Mouse (Mus musculus): ENCODE results near the gene Grin3b. TPM values are rescaled to one million over a fixed set of nuclear protein-coding genes. Genes with fewer than 3 reads are reported as not detected.
A peak's percentile ranks its signal among the peaks of the same experiment; 100 is the strongest.

The Grin3b gene
- polyA plus RNA-seq (2015; fragmentation: Nextera tagmentation; extraction: Ambion mirVana): 0.24 and 0.32 TPM in 2 replicates

GRCm38 (mm10) chr10:79970415-79971182 lies at the start of gene Grin3b:
Grin3b (plus strand) TSS chr10:79970715.
- DNase-seq (ENCODE audit: low spot score): no peak

GRCm38 (mm10) chr10:79920958-79921535 lies 49.5 kb upstream of the Grin3b start, which contains the start of gene R3hdm4:
R3hdm4 (minus strand) TSS chr10:79921208.
- peaks cover 35% of the 10 kb centered on the region for H3K27me3 ChIP-seq (replicated peaks; ENCODE audit: insufficient read depth, low read length)
- H3K4me3 ChIP-seq (ENCODE audit: low read depth, low read length): no peak within 1 kb of the TSS
- no peak within 1 kb of the TSS for H3K27ac ChIP-seq (ENCODE audit: low read length)
- no peaks in the 10 kb centered on the region for H3K9me3 ChIP-seq (ENCODE audit: low read length)
- no peak for TF ChIP-seq CTCF (IDR thresholded peaks at IDR 0.05)
- TF ChIP-seq EP300 (IDR thresholded peaks at IDR 0.05): no peak
- WGBS: 6% methylated on average over 27 of the region's 41 CpGs
- H3K4me2 ChIP-seq (replicated peaks; ENCODE audit: low read depth, low read length): peak within 1 kb of the TSS; percentile 27; the same call in 1 of the 2 replicates
- peaks cover 19% of the 10 kb centered on the region; the same call in 1 of the 2 replicates for H3K4me1 ChIP-seq (ENCODE audit: insufficient read depth, low read depth, low read length)
- no peak for DNase-seq (ENCODE audit: low spot score)
- ATAC-seq: no peak
- H3K36me3 ChIP-seq (ENCODE audit: insufficient read depth, low read length): no peaks in the 10 kb centered on the region
- no peak within 1 kb of the TSS for H3K9ac ChIP-seq (replicated peaks; ENCODE audit: low read depth)

More at GRCm38 (mm10) chr10:79970415-79971182, at the start of gene Grin3b:
- H3K27ac ChIP-seq (ENCODE audit: low read length): no peak within 1 kb of the TSS
- H3K36me3 ChIP-seq (ENCODE audit: insufficient read depth, low read length): peaks cover 13% of the 10 kb centered on the region
- 5% methylated on average over 45 of the region's 47 CpGs for WGBS
- H3K27me3 ChIP-seq (replicated peaks; ENCODE audit: insufficient read depth, low read length): peaks cover 6% of the 10 kb centered on the region; the same call in 1 of the 2 replicates
- H3K9me3 ChIP-seq (ENCODE audit: low read length): no peaks in the 10 kb centered on the region
- H3K9ac ChIP-seq (replicated peaks; ENCODE audit: low read depth): no peak within 1 kb of the TSS
- 0 out of 2 replicates have a peak, but pooled peaks cover 4% of the 10 kb centered on the region for H3K4me1 ChIP-seq (ENCODE audit: insufficient read depth, low read depth, low read length)
- no peak for ATAC-seq
- H3K4me2 ChIP-seq (replicated peaks; ENCODE audit: low read depth, low read length): peak within 1 kb of the TSS; percentile 44
- H3K4me3 ChIP-seq (ENCODE audit: low read depth, low read length): peak within 1 kb of the TSS; percentile 12; the same call in 1 of the 2 replicates
- no peak for TF ChIP-seq EP300 (IDR thresholded peaks at IDR 0.05)
- no peak for TF ChIP-seq CTCF (IDR thresholded peaks at IDR 0.05)

GRCm38 (mm10) chr10:79921572-79921971 lies 48.9 kb upstream of the Grin3b start:
- Histone ChIP-seq H3K27me3 (replicated peaks; ENCODE audit: insufficient read depth, low read length) (peaks cover 35% of the 10 kb centered on the region), H3K4me1 (ENCODE audit: insufficient read depth, low read depth, low read length) (peaks cover 20% of the 10 kb centered on the region; the same call in 1 of the 2 replicates), H3K9me3 (ENCODE audit: low read length) (no peaks in the 10 kb centered on the region), H3K4me3 (ENCODE audit: low read depth, low read length) (no peak overlapping the region), H3K36me3 (ENCODE audit: insufficient read depth, low read length) (no peaks in the 10 kb centered on the region), H3K4me2 (replicated peaks; ENCODE audit: low read depth, low read length) (peak overlapping the region; percentile 27; the same call in 1 of the 2 replicates), H3K9ac (replicated peaks; ENCODE audit: low read depth) (no peak overlapping the region), H3K27ac (ENCODE audit: low read length) (no peak overlapping the region)
- no peak for TF ChIP-seq EP300 (IDR thresholded peaks at IDR 0.05)
- no peak for TF ChIP-seq CTCF (IDR thresholded peaks at IDR 0.05)
- ATAC-seq (no peak), DNase-seq (ENCODE audit: low spot score) (no peak)
- WGBS: 5% methylated on average over 33 of the region's 34 CpGs

GRCm38 (mm10) chr10:79924998-79925784 lies 45.3 kb upstream of the Grin3b start:
- Histone ChIP-seq H3K9me3 (ENCODE audit: low read length) (no peaks in the 10 kb centered on the region), H3K4me1 (ENCODE audit: insufficient read depth, low read depth, low read length) (peaks cover 24% of the 10 kb centered on the region), H3K9ac (replicated peaks; ENCODE audit: low read depth) (no peak overlapping the region), H3K4me3 (ENCODE audit: low read depth, low read length) (no peak overlapping the region), H3K4me2 (replicated peaks; ENCODE audit: low read depth, low read length) (peak overlapping the region; percentile 90; the same call in 1 of the 2 replicates), H3K36me3 (ENCODE audit: insufficient read depth, low read length) (no peaks in the 10 kb centered on the region), H3K27ac (ENCODE audit: low read length) (peak overlapping the region; percentile 95; the same call in 1 of the 2 replicates), H3K27me3 (replicated peaks; ENCODE audit: insufficient read depth, low read length) (peaks cover 26% of the 10 kb centered on the region)
- WGBS: 11% methylated on average over 29 of the region's 29 CpGs
- TF ChIP-seq CTCF (IDR thresholded peaks at IDR 0.05): peak; percentile 100
- TF ChIP-seq EP300 (IDR thresholded peaks at IDR 0.05): no peak
- ATAC-seq (peak; percentile 10; the same call in 1 of the 2 replicates), DNase-seq (ENCODE audit: low spot score) (peak; percentile 89)

GRCm38 (mm10) chr10:79925785-79926490 lies 44.6 kb upstream of the Grin3b start:
- peaks cover 24% of the 10 kb centered on the region for H3K4me1 ChIP-seq (ENCODE audit: insufficient read depth, low read depth, low read length)
- no peak for DNase-seq (ENCODE audit: low spot score)
- no peak for ATAC-seq
- peak overlapping the region; percentile 90 for H3K4me2 ChIP-seq (replicated peaks; ENCODE audit: low read depth, low read length)
- WGBS: 5% methylated on average over 14 of the region's 15 CpGs
- peaks cover 4% of the 10 kb centered on the region; the same call in 1 of the 2 replicates for H3K36me3 ChIP-seq (ENCODE audit: insufficient read depth, low read length)
- peak overlapping the region; percentile 78 for H3K4me3 ChIP-seq (ENCODE audit: low read depth, low read length)
- TF ChIP-seq EP300 (IDR thresholded peaks at IDR 0.05): no peak
- TF ChIP-seq CTCF (IDR thresholded peaks at IDR 0.05): 0 out of 2 replicates have a peak, but pooled peaks have one; percentile 9
- peak overlapping the region; percentile 83; the same call in 1 of the 2 replicates for H3K9ac ChIP-seq (replicated peaks; ENCODE audit: low read depth)
- no peaks in the 10 kb centered on the region for H3K9me3 ChIP-seq (ENCODE audit: low read length)
- peak overlapping the region; percentile 95 for H3K27ac ChIP-seq (ENCODE audit: low read length)
- peaks cover 18% of the 10 kb centered on the region for H3K27me3 ChIP-seq (replicated peaks; ENCODE audit: insufficient read depth, low read length)

All from lung, postnatal 0 days (tissue).